14 mouse cellular contexts compared by ENCODE assay signal in genomic region chr2:161425587-161425986, GRCm38 (mm10).
DNase-seq lines count a peak whose midpoint lies in the region; ATAC-seq lines count a peak whose summit lies in the region.
"Had no signal": no experiment of that assay in that cellular context is flagged by ENCODE, and none has a peak within 500 bp of the region (broad histone marks: within the 10 kb centered on the region; RNA-seq: fewer than 3 reads in every experiment).

No protein-coding gene starts in this region.

- no peaks in the 10 kb centered on the region for H3K4me1 ChIP-seq in kidney, embryonic 14.5 days (ENCODE audit: control insufficient read depth, insufficient read depth, low read length)

- H3K27me3 ChIP-seq in kidney, embryonic 14.5 days (ENCODE audit: control insufficient read depth, insufficient read depth, low read length), result no peaks in the 10 kb centered on the region
- H3K27me3 ChIP-seq: CH12.LX had no signal

- no peak for ATAC-seq in kidney, embryonic 14.5 days (ENCODE audit: low FRiP score, low TSS enrichment)
- no peak for ATAC-seq in megakaryocyte-erythroid progenitor cell, adult 5-6 weeks (replicated peaks; ENCODE audit: low FRiP score, low TSS enrichment, poor library complexity, severe bottlenecking)

- DNase-seq in kidney, adult 8-10 months, result peak; percentile 1 to 19
- DNase-seq in 416B (ENCODE audit: low read depth), result peak; percentile 21
- peak; percentile 10 for DNase-seq in adipocyte (ENCODE audit: low spot score)
- peak; percentile 9 for DNase-seq in kidney, postnatal 14 days
- no peak for DNase-seq in cerebellum, postnatal 36 days
- DNase-seq in urinary bladder, postnatal 4 days (ENCODE audit: low spot score in 2 of 2), result no peak
- DNase-seq: adrenal gland, adult 2 months; cerebellum, adult 2 months; left cerebral cortex, postnatal 4 days; right cerebral cortex, postnatal 14 days had no signal

- H3K36me3 ChIP-seq in kidney, embryonic 14.5 days (ENCODE audit: control insufficient read depth, insufficient read depth, low read length), result no peaks in the 10 kb centered on the region

- H3K9me3 ChIP-seq in kidney, embryonic 14.5 days (ENCODE audit: control insufficient read depth, low read length), result no peaks in the 10 kb centered on the region

- H3K4me3 ChIP-seq in kidney, embryonic 14.5 days (ENCODE audit: low read length), result no peak overlapping the region

- no peak overlapping the region for H3K27ac ChIP-seq in kidney, embryonic 14.5 days (ENCODE audit: low read depth, low read length)
- H3K27ac ChIP-seq: macrophage had no signal

- H3K9ac ChIP-seq in kidney, embryonic 14.5 days (ENCODE audit: low read depth, low read length), result no peak overlapping the region

- H3K4me2 ChIP-seq in kidney, embryonic 14.5 days (replicated peaks; ENCODE audit: low read depth, low read length), result no peak overlapping the region

- WGBS in kidney, embryonic 14.5 days, result 38% methylated on average over 3 of the region's 3 CpGs

Comparison
In these comparisons a context has a peak if more than half of its experiments do, and no peak if none do; other contexts are left out.
1. DNase-seq: peak in kidney, adult 8-10 months (2 of 2), 416B (single experiment), adipocyte (single experiment) and kidney, postnatal 14 days (single experiment); none in cerebellum, postnatal 36 days (0 of 2) and urinary bladder, postnatal 4 days (0 of 2).